Mouse (Mus musculus) heart, postnatal 0 days (tissue): ENCODE measurements around the gene Tspoap1. TPM values are rescaled to one million over a fixed set of nuclear protein-coding genes. Genes with fewer than 3 reads are reported as not detected.

Experiments used
- ATAC-seq: fragments of 200-750 bp; cut with Nextera tagmentation; 2 replicates; pipeline ENCODE4 v1.8.0; 2017; ENCODE audit warnings: low read depth, moderate number of reproducible peaks, moderate library complexity; ENCODE audit not compliant: insufficient read depth
- DNase-seq: peaks from one replicate; pipeline ENCODE4 v3.0.0-alpha.2; 2016; ENCODE audit warnings: low spot score
- H3K27ac ChIP-seq: fragments of 300-500 bp; sonication (generic); 2 replicates; pipeline ENCODE4 v1.5.1; 2014; ENCODE audit warnings: low read depth, mild to moderate bottlenecking
- H3K27me3 ChIP-seq: fragments of 300-500 bp; sonication (generic); 2 replicates; pipeline ENCODE4 v1.6.1; 2014; ENCODE audit warnings: low read length, mixed read lengths; ENCODE audit not compliant: control insufficient read depth, insufficient read depth
- H3K36me3 ChIP-seq: fragments of 300-500 bp; sonication (generic); replicated peaks from 2 replicates; pipeline ENCODE4 v1.6.1; 2014; ENCODE audit warnings: low read length, mixed read lengths; ENCODE audit not compliant: control insufficient read depth, insufficient read depth
- H3K4me1 ChIP-seq: fragments of 300-500 bp; sonication (generic); 2 replicates; pipeline ENCODE4 v1.6.1; 2014; ENCODE audit warnings: antibody characterized with exemption; ENCODE audit not compliant: control insufficient read depth, insufficient read depth
- H3K4me2 ChIP-seq: fragments of 300-500 bp; sonication (generic); 2 replicates; pipeline ENCODE4 v1.6.1; 2014; ENCODE audit warnings: low read depth, mild to moderate bottlenecking, low read length, moderate library complexity
- H3K4me3 ChIP-seq: fragments of 300-500 bp; sonication (generic); 2 replicates; pipeline ENCODE4 v1.5.1; 2014; ENCODE audit warnings: low read depth, low read length
- H3K9ac ChIP-seq: fragments of 300-500 bp; sonication (generic); replicated peaks from 2 replicates; pipeline ENCODE4 v1.6.1; 2014; ENCODE audit warnings: low read depth, low read length, mixed read lengths
- H3K9me3 ChIP-seq: fragments of 300-500 bp; sonication (generic); replicated peaks from 2 replicates; pipeline ENCODE4 v1.6.1; 2016; ENCODE audit warnings: low read length; ENCODE audit not compliant: control insufficient read depth
- CTCF ChIP-seq: IDR thresholded peaks from 2 replicates; pipeline ENCODE4 v1.5.1; 2016; ENCODE audit warnings: antibody characterized with exemption, control low read depth, low read depth
- EP300 ChIP-seq: IDR thresholded peaks from 2 replicates; pipeline ENCODE4 v1.6.1; 2016; ENCODE audit warnings: antibody characterized with exemption, low read depth
- WGBS: fragments of 180-500 bp; shearing (Covaris S2); extraction: QIAGEN DNeasy Blood & Tissue Kit; methylation state at CpG from one replicate; pipeline ENCODE4 v1.1.7; 2014; 5-methylcytosine and 5-hydroxymethylcytosine counted together
- polyA plus RNA-seq: library from polyadenylated mRNA; unstranded; fragments of >200 nt; fragmentation: Nextera tagmentation; extraction: Ambion mirVana; gene quantifications from 2 replicates; pipeline ENCODE4 v1.2.1, GENCODE M21; 2015
- total RNA-seq: library from RNA; depleted of rRNA; stranded (reverse); fragments of >200 nt; gene quantifications from 2 replicates; pipeline ENCODE4 v1.2.3, GENCODE M21; 2014; ENCODE audit warnings: low replicate concordance

Tspoap1 gene
- total and polyA plus RNA-seq, 2 experiments from 2014 or later: not detected

DNA sequence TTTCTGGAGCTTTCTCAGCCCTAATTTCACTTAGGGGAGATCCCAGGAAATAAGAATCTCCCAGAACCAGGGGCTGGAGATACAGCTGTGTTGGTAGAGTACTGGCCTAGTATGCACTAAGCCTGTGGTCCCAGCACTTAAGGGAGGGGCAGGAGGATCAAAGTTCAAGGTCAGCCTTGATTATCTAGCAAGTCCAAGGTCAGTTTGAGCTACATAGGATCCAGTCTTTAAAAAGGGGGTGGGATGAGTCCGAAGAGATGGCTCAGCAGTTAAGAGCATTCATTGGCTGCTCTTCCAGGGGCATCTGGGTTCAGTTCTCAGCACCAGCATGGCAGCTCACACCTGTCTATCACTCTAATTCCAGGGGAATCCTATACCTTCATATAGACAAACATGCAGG lies 8.0 kb upstream of the Tspoap1 start:
- DNase-seq (no peak), ATAC-seq (no peak)
- Histone ChIP-seq H3K4me3 (no peak overlapping the region), H3K27me3 (no peaks in the 10 kb centered on the region), H3K27ac (peak overlapping the region; percentile 52; the same call in 1 of the 2 replicates), H3K4me1 (no peaks in the 10 kb centered on the region), H3K9ac (no peak overlapping the region), H3K36me3 (no peaks in the 10 kb centered on the region), H3K4me2 (peak overlapping the region; percentile 24; the same call in 1 of the 2 replicates), H3K9me3 (no peaks in the 10 kb centered on the region)
- TF ChIP-seq CTCF: no peak
- WGBS: 72% methylated on average over 1 of the region's 1 CpGs

DNA sequence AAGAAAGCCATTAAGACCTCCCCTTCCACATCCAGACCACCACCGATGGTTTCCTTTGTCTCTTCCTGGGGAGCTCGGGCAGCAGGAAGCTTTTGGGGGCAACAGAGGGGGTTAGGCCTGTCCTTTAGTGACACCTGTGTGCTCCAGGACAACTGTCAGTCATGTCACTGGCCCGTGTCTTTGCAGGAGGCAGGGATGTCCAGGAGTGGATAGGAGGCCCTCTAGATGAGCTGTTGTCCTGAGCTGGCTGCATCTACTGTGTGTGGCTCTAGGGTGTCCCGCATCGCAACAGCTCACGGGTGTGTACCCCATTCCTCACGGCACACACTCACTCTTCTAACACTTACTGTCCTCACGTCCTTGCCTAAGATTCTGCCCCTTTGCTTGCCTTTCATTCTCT lies 7.1 kb upstream of the Tspoap1 start:
- Histone ChIP-seq H3K9ac (no peak overlapping the region), H3K4me2 (peak overlapping the region; percentile 38; the same call in 1 of the 2 replicates), H3K36me3 (no peaks in the 10 kb centered on the region), H3K27ac (peak overlapping the region; percentile 38; the same call in 1 of the 2 replicates), H3K27me3 (no peaks in the 10 kb centered on the region), H3K4me1 (no peaks in the 10 kb centered on the region), H3K4me3 (no peak overlapping the region; the same call in 1 of the 2 replicates), H3K9me3 (no peaks in the 10 kb centered on the region)
- WGBS: 68% methylated on average over 8 of the region's 8 CpGs
- TF ChIP-seq EP300 (no peak), CTCF (no peak)
- DNase-seq (no peak), ATAC-seq (no peak)

DNA sequence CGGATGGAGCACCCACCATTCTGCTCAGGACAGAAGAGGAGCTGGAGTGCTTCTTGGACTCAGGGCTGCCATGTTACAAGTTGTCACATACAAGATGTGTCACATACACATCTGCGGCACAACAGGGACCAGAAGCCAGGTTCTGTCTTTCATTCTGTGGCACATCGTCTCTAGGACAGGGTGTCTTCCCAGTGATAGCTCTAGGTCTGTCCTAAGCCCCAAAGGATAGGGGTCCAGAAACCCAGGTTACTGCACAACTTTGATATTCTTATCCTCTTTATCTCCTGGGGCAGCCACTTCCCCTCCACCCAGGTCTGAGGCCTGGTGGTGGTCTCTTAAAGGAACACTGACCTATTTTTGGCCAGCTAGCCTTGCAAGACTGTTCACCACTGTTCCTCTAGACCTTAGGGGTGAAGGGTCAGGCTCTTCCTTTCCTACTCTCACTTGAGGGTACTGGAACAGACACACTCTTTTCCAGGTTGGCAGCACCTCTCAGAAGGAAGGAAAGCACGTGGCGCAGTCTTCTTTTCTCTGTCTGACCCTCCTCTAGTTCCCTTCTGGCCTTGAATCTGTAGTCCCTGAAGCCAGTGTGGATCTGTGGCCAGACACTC lies 6.3 kb upstream of the Tspoap1 start:
- TF ChIP-seq CTCF: no peak
- no peak for TF ChIP-seq EP300
- no peak for DNase-seq
- 70% methylated on average over 5 of the region's 5 CpGs for WGBS
- Histone ChIP-seq H3K4me1 (no peaks in the 10 kb centered on the region), H3K9ac (no peak overlapping the region), H3K4me3 (no peak overlapping the region; the same call in 1 of the 2 replicates), H3K36me3 (no peaks in the 10 kb centered on the region), H3K4me2 (peak overlapping the region; percentile 38; the same call in 1 of the 2 replicates), H3K27me3 (no peaks in the 10 kb centered on the region), H3K27ac (peak overlapping the region; percentile 38; the same call in 1 of the 2 replicates), H3K9me3 (no peaks in the 10 kb centered on the region)
- no peak for ATAC-seq

DNA sequence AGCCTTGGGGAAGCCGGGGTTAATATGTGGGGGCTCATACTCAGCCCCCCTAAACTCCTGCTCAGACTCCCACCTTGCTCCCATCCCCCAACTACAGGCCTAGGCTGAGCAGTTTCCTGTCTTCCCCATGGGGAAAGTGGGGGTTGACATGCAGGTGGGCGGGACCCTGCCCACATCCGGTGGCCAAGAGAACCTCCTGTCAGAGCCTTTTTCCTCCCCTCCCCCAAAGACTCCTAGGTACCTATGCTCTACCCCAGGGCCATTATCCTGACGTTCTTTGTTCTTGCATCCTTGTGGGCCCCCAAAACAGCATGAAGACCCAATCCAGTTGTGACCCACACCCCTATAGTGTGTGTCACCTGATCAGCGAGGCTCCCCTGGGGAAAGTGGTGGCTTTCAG lies 5.7 kb upstream of the Tspoap1 start:
- TF ChIP-seq CTCF (no peak), EP300 (no peak)
- peak overlapping the region; percentile 38; the same call in 1 of the 2 replicates for H3K4me2 ChIP-seq
- peaks cover 2% of the 10 kb centered on the region; the same call in 1 of the 2 replicates for H3K27me3 ChIP-seq
- no peak for DNase-seq
- no peaks in the 10 kb centered on the region for H3K9me3 ChIP-seq
- 51% methylated on average over 5 of the region's 5 CpGs for WGBS
- ATAC-seq: no peak
- H3K4me1 ChIP-seq: no peaks in the 10 kb centered on the region
- no peaks in the 10 kb centered on the region for H3K36me3 ChIP-seq
- H3K4me3 ChIP-seq: peak overlapping the region; percentile 9; the same call in 1 of the 2 replicates
- H3K9ac ChIP-seq: no peak overlapping the region
- peak overlapping the region; percentile 38; the same call in 1 of the 2 replicates for H3K27ac ChIP-seq

DNA sequence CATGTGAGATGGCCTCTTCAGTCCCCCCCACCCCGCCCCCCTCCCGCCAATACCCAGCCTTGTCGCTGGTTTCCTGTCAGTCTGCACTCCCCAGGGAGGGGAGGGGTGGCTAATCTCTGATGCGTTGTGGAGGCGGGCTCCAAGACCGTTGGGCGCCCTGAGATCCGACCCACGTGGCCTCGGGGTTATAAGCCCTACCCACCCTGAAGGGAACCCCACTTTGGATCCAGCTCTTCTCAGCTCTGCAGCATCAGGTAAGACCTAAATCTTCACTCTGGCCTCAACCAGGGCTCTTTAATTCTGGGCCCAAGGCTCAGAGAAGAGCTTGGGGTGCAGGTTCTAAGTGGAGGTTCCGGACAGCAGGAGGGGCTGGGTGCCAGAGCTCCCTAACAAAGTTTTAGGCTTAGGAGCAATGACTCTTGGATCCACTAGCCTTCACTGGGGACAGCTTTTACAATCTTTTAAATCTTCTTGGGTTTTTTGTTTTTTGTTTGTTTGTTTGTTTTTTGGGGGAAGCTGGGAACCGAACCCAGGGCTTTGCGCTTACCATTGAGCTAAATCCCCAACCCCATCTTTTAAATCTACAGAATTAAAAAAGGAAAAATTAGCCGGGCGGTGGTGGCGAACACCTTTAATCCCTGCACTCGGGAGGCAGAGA lies 4.9 kb upstream of the Tspoap1 start:
- H3K4me3 ChIP-seq: peak overlapping the region; percentile 37; the same call in 1 of the 2 replicates
- H3K36me3 ChIP-seq: no peaks in the 10 kb centered on the region
- no peak overlapping the region for H3K9ac ChIP-seq
- no peak for DNase-seq
- H3K27me3 ChIP-seq: peaks cover 11% of the 10 kb centered on the region
- no peak for ATAC-seq
- H3K9me3 ChIP-seq: no peaks in the 10 kb centered on the region
- no peak for TF ChIP-seq EP300
- no peak for TF ChIP-seq CTCF
- no peaks in the 10 kb centered on the region for H3K4me1 ChIP-seq
- no peak overlapping the region; the same call in 1 of the 2 replicates for H3K27ac ChIP-seq
- WGBS: 64% methylated on average over 17 of the region's 17 CpGs
- no peak overlapping the region for H3K4me2 ChIP-seq
